Mouse (Mus musculus) neural tube, embryonic 14.5 days (tissue): Measurements from ENCODE around the gene Chga. TPM values are rescaled to one million over a fixed set of nuclear protein-coding genes. Genes with fewer than 3 reads are reported as not detected.
A peak's percentile ranks its signal among the peaks of the same experiment; 100 is the strongest.

Experiments used
- ATAC-seq: fragments of 200-750 bp; cut with Nextera tagmentation; 2 replicates; pipeline ENCODE4 v1.8.0; 2017; ENCODE audit warnings: low read depth, mild to moderate bottlenecking, moderate TSS enrichment, moderate library complexity
- H3K27ac ChIP-seq: fragments of 300-500 bp; sonication (generic); 2 replicates; pipeline ENCODE4 v1.5.1; 2014; ENCODE audit warnings: low read depth, mild to moderate bottlenecking, control low read depth, low read length, moderate library complexity, mixed read lengths
- H3K27me3 ChIP-seq: fragments of 300-500 bp; sonication (generic); 2 replicates; pipeline ENCODE4 v1.6.1; 2014; ENCODE audit warnings: low read length; ENCODE audit not compliant: control insufficient read depth, insufficient read depth
- H3K36me3 ChIP-seq: fragments of 300-500 bp; sonication (generic); 2 replicates; pipeline ENCODE4 v1.6.1; 2014; ENCODE audit warnings: low read length, mixed read lengths; ENCODE audit not compliant: control insufficient read depth, insufficient read depth
- H3K4me1 ChIP-seq: fragments of 300-500 bp; sonication (generic); 2 replicates; pipeline ENCODE4 v1.6.1; 2014; ENCODE audit warnings: low read length; ENCODE audit not compliant: control insufficient read depth, insufficient read depth
- H3K4me2 ChIP-seq: fragments of 300-500 bp; sonication (generic); 2 replicates; pipeline ENCODE4 v1.6.1; 2014; ENCODE audit warnings: mild to moderate bottlenecking, low read depth, low read length, control low read depth
- H3K4me3 ChIP-seq: fragments of 300-500 bp; sonication (generic); 2 replicates; pipeline ENCODE4 v1.5.1; 2014; ENCODE audit warnings: low read depth, low read length, control low read depth, mixed read lengths
- H3K9ac ChIP-seq: fragments of 300-500 bp; sonication (generic); replicated peaks from 2 replicates; pipeline ENCODE4 v1.6.1; 2014; ENCODE audit warnings: low read depth, mild to moderate bottlenecking, control low read depth, low read length, mixed read lengths
- H3K9me3 ChIP-seq: fragments of 300-500 bp; sonication (generic); 2 replicates; pipeline ENCODE4 v1.6.1; 2016; ENCODE audit warnings: low read length; ENCODE audit not compliant: control insufficient read depth
- WGBS: fragments of 180-500 bp; shearing (Covaris S2); extraction: QIAGEN DNeasy Blood & Tissue Kit; methylation state at CpG from one replicate; pipeline ENCODE4 v1.1.7; 2014; 5-methylcytosine and 5-hydroxymethylcytosine counted together
- polyA plus RNA-seq: library from polyadenylated mRNA; unstranded; fragments of >200 nt; fragmentation: Nextera tagmentation; extraction: Ambion mirVana; gene quantifications from 2 replicates; pipeline ENCODE4 v1.2.1, GENCODE M21; 2014

The Chga gene
- polyA plus RNA-seq, 1 experiment from 2014 or later: 150 TPM

DNA sequence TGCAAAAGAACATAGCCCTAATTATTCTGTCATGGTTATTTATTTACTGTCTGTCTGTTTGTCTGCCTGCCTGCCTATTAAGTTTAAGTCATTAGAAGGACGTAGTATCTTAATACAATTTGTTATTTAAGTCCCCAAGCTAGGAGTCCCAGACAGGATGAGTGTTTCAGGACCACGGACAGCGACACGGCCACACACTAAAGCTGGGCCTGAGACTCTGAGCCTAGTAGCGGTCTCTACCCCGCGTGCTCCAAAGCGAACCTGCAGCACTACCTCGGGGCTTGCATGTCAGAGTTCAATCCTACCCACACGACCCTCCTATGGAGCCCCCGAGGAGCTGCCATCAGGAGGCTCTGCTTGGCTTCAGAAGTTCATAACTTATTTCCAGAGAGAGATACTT is 4.2 kb upstream of the Chga start:
- Histone ChIP-seq H3K9me3 (no peaks in the 10 kb centered on the region), H3K4me3 (no peak overlapping the region), H3K27ac (no peak overlapping the region), H3K27me3 (no peaks in the 10 kb centered on the region), H3K9ac (no peak overlapping the region), H3K4me1 (peaks cover 8% of the 10 kb centered on the region), H3K36me3 (no peaks in the 10 kb centered on the region), H3K4me2 (no peak overlapping the region)
- 6% methylated on average over 11 of the region's 11 CpGs for WGBS
- no peak for ATAC-seq

DNA sequence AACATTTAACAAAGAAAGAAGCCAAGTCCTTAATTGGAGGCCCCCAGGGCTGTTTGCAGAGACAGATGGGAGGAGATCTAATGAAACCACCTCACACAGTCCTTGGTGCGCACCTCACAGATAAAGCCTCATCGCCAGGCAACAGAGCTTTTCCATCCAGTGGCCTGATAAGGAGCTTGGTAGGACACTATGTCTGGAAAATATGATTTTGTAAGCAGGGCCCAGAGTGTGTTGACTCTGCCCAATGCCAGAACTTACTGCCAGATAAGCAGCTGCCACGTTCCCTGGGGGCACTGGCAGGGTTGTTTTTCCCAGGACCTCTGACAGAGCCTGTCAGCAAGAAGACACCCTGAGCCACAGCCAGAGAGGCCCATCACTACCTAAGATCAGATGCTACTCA is 3.6 kb upstream of the Chga start:
- no peak for ATAC-seq
- H3K9me3 ChIP-seq: no peaks in the 10 kb centered on the region
- no peaks in the 10 kb centered on the region for H3K36me3 ChIP-seq
- WGBS: 65% methylated on average over 3 of the region's 3 CpGs
- H3K27me3 ChIP-seq: no peaks in the 10 kb centered on the region
- no peak overlapping the region for H3K9ac ChIP-seq
- H3K4me3 ChIP-seq: no peak overlapping the region
- peaks cover 13% of the 10 kb centered on the region for H3K4me1 ChIP-seq
- H3K27ac ChIP-seq: no peak overlapping the region
- H3K4me2 ChIP-seq: no peak overlapping the region

GRCm38 (mm10) chr12:102552001-102552400 is 2.8 kb upstream of the Chga start:
- H3K36me3 ChIP-seq: no peaks in the 10 kb centered on the region
- H3K4me3 ChIP-seq: no peak overlapping the region
- no peak overlapping the region for H3K4me2 ChIP-seq
- 43% methylated on average over 6 of the region's 6 CpGs for WGBS
- H3K4me1 ChIP-seq: peaks cover 13% of the 10 kb centered on the region
- H3K27ac ChIP-seq: no peak overlapping the region
- no peak for ATAC-seq
- no peak overlapping the region for H3K9ac ChIP-seq
- H3K27me3 ChIP-seq: no peaks in the 10 kb centered on the region
- H3K9me3 ChIP-seq: no peaks in the 10 kb centered on the region

- WGBS: 76% methylated on average over 14 of the region's 14 CpGs
Measured at GRCm38 (mm10) chr12:102553705-102554275, 979 bp upstream of the Chga start.

GRCm38 (mm10) chr12:102555850-102556249 is 1.1 kb downstream of the Chga start:
- 42% methylated on average over 3 of the region's 3 CpGs for WGBS

More at GRCm38 (mm10) chr12:102553705-102554275, 979 bp upstream of the Chga start:
- H3K9ac ChIP-seq: no peak overlapping the region
- H3K4me1 ChIP-seq: peaks cover 13% of the 10 kb centered on the region
- H3K27me3 ChIP-seq: no peaks in the 10 kb centered on the region
- H3K4me2 ChIP-seq: peak overlapping the region; percentile 71; the same call in 1 of the 2 replicates
- peak overlapping the region; percentile 59; the same call in 1 of the 2 replicates for H3K4me3 ChIP-seq
- ATAC-seq: peak; percentile 2; the same call in 1 of the 2 replicates
- H3K36me3 ChIP-seq: no peaks in the 10 kb centered on the region
- no peaks in the 10 kb centered on the region for H3K9me3 ChIP-seq
- H3K27ac ChIP-seq: no peak overlapping the region

DNA sequence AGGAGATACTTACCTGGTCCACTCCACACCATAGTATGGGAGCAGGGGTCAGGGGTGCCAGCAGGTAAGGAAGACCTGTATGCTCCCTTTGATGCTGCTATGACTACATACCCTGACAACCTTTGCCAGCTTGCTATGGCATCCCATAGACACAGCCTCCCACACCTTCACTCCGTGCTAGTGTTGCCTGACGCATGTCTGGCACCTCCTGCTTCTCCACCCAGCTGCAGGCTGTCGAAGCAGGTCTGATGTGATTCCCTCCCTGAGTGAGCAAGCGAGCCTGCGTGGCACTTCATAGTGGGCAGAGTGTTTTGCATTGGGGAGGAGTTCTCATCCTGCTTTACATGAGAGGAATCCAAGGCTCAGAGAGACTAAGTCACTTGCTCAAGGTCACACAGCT is 2.6 kb downstream of the Chga start:
- no peak overlapping the region for H3K9ac ChIP-seq
- no peak for ATAC-seq
- no peak overlapping the region for H3K4me3 ChIP-seq
- no peak overlapping the region for H3K27ac ChIP-seq
- 86% methylated on average over 5 of the region's 5 CpGs for WGBS
- no peak overlapping the region for H3K4me2 ChIP-seq
- H3K9me3 ChIP-seq: no peaks in the 10 kb centered on the region
- peaks cover 13% of the 10 kb centered on the region for H3K4me1 ChIP-seq
- no peaks in the 10 kb centered on the region for H3K27me3 ChIP-seq
- H3K36me3 ChIP-seq: no peaks in the 10 kb centered on the region; the same call in 1 of the 2 replicates

More at GRCm38 (mm10) chr12:102555850-102556249, 1.1 kb downstream of the Chga start:
- Histone ChIP-seq H3K4me3 (peak overlapping the region; percentile 59), H3K27ac (0 out of 2 replicates have a peak overlapping the region, but pooled peaks have one; percentile 10), H3K4me1 (peaks cover 13% of the 10 kb centered on the region), H3K9ac (peak overlapping the region; percentile 66; the same call in 1 of the 2 replicates), H3K36me3 (no peaks in the 10 kb centered on the region; the same call in 1 of the 2 replicates), H3K27me3 (no peaks in the 10 kb centered on the region), H3K9me3 (no peaks in the 10 kb centered on the region), H3K4me2 (peak overlapping the region; percentile 71)
- no peak for ATAC-seq

DNA sequence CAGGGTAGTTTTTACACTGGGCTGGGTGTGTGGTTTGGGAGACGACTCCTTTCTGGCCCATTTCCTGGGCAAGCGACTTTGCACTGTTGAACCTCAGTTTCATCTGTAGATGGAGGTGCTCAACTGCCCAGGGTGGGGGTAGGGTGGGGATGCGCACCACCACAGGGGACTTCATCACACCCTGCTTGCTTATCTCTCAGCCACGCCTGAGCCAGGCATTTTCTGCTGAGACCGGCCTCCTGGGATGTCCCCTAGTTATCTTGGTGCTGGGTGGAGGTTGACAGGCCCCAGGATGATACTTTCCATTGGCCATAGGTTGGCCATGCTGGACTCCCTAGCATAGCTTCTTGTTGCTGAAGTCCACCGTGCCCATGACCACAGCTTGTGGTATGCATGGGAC is 10.3 kb downstream of the Chga start:
- no peak overlapping the region for H3K9ac ChIP-seq
- H3K27me3 ChIP-seq: no peaks in the 10 kb centered on the region
- H3K36me3 ChIP-seq: peaks cover 6% of the 10 kb centered on the region; the same call in 1 of the 2 replicates
- H3K9me3 ChIP-seq: no peaks in the 10 kb centered on the region
- 92% methylated on average over 6 of the region's 6 CpGs for WGBS
- H3K27ac ChIP-seq: no peak overlapping the region
- no peak overlapping the region for H3K4me3 ChIP-seq
- no peaks in the 10 kb centered on the region for H3K4me1 ChIP-seq
- no peak overlapping the region for H3K4me2 ChIP-seq
- no peak for ATAC-seq

GRCm38 (mm10) chr12:102566951-102567350 is 12.2 kb downstream of the Chga start:
- Histone ChIP-seq H3K4me3 (no peak overlapping the region), H3K9me3 (no peaks in the 10 kb centered on the region), H3K4me1 (no peaks in the 10 kb centered on the region), H3K36me3 (peaks cover 6% of the 10 kb centered on the region; the same call in 1 of the 2 replicates), H3K27ac (no peak overlapping the region), H3K4me2 (no peak overlapping the region), H3K9ac (no peak overlapping the region), H3K27me3 (no peaks in the 10 kb centered on the region)
- 84% methylated on average over 2 of the region's 2 CpGs for WGBS
- no peak for ATAC-seq

DNA sequence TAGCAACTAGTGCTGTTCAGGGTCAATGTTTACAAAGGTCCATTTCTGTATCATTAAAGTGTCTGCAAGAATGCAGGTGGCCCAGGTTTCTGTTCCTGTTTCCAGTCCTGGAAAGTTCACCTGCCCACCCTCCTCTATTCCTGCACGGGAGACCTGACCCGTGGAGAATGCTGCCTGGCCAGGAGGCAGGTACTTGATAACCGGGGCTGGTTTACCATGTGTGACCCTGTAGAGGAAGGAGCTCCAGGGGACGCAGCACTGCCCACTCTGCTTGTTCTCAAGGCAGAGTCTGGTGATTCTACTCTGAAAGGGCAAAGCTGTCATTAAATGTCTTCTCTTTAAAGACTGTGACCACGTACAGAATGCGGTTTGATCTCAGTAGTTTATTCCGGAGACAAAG is 13.4 kb downstream of the Chga start:
- 83% methylated on average over 7 of the region's 7 CpGs for WGBS
- H3K36me3 ChIP-seq: peaks cover 10% of the 10 kb centered on the region; the same call in 1 of the 2 replicates
- no peaks in the 10 kb centered on the region for H3K27me3 ChIP-seq
- H3K4me1 ChIP-seq: no peaks in the 10 kb centered on the region
- no peak overlapping the region for H3K27ac ChIP-seq
- H3K4me2 ChIP-seq: no peak overlapping the region
- no peaks in the 10 kb centered on the region for H3K9me3 ChIP-seq
- no peak for ATAC-seq
- H3K9ac ChIP-seq: no peak overlapping the region
- H3K4me3 ChIP-seq: no peak overlapping the region
